Mouse (Mus musculus) embryonic facial prominence, embryonic 11.5 days (tissue): Measurements from ENCODE around the gene Gm20532. TPM values are rescaled to one million over a fixed set of nuclear protein-coding genes. Genes with fewer than 3 reads are reported as not detected.
A peak's percentile ranks its signal among the peaks of the same experiment; 100 is the strongest.

Experiments used
- ATAC-seq: fragments of 200-750 bp; cut with Nextera tagmentation; replicated peaks from 2 replicates; pipeline ENCODE4 v1.8.0; 2017; ENCODE audit warnings: low read depth; ENCODE audit not compliant: insufficient number of reproducible peaks, low FRiP score, low TSS enrichment
- DNase-seq: peaks from one replicate; pipeline ENCODE4 v3.0.0-alpha.2; 2015; ENCODE audit warnings: low spot score
- H3K27ac ChIP-seq: fragments of 300-500 bp; sonication (generic); replicated peaks from 2 replicates; pipeline ENCODE4 v1.5.1; 2014; ENCODE audit warnings: mild to moderate bottlenecking, low read depth, low read length, control low read depth
- H3K27me3 ChIP-seq: fragments of 300-500 bp; sonication (generic); 2 replicates; pipeline ENCODE4 v1.6.1; 2014; ENCODE audit warnings: mild to moderate bottlenecking, low read length, moderate library complexity, mixed read lengths; ENCODE audit not compliant: control insufficient read depth, insufficient read depth
- H3K36me3 ChIP-seq: fragments of 300-500 bp; sonication (generic); replicated peaks from 2 replicates; pipeline ENCODE4 v1.6.1; 2014; ENCODE audit warnings: low read depth, mild to moderate bottlenecking, low read length, moderate library complexity, mixed read lengths; ENCODE audit not compliant: control insufficient read depth, insufficient read depth
- H3K4me1 ChIP-seq: fragments of 300-500 bp; sonication (generic); 2 replicates; pipeline ENCODE4 v1.6.1; 2014; ENCODE audit warnings: low read length, mixed read lengths; ENCODE audit not compliant: control insufficient read depth, insufficient read depth
- H3K4me2 ChIP-seq: fragments of 300-500 bp; sonication (generic); 2 replicates; pipeline ENCODE4 v1.6.1; 2014; ENCODE audit warnings: low read depth, mild to moderate bottlenecking, control low read depth, low read length, moderate library complexity
- H3K4me3 ChIP-seq: fragments of 300-500 bp; sonication (generic); 2 replicates; pipeline ENCODE4 v1.5.1; 2014; ENCODE audit warnings: low read depth, low read length, control low read depth
- H3K9ac ChIP-seq: fragments of 300-500 bp; sonication (generic); replicated peaks from 2 replicates; pipeline ENCODE4 v1.6.1; 2014; ENCODE audit warnings: mild to moderate bottlenecking, control low read depth, low read length
- H3K9me3 ChIP-seq: fragments of 300-500 bp; sonication (generic); replicated peaks from 2 replicates; pipeline ENCODE4 v1.6.1; 2016; ENCODE audit warnings: mild to moderate bottlenecking, low read length, inconsistent platforms, mixed read lengths; ENCODE audit not compliant: control insufficient read depth
- WGBS: fragments of 180-500 bp; shearing (Covaris S2); extraction: QIAGEN DNeasy Blood & Tissue Kit; methylation state at CpG from one replicate; pipeline ENCODE4 v1.1.7; 2014; 5-methylcytosine and 5-hydroxymethylcytosine counted together
- polyA plus RNA-seq: library from polyadenylated mRNA; unstranded; fragments of >200 nt; fragmentation: Nextera tagmentation; extraction: Ambion mirVana; gene quantifications from 2 replicates; pipeline ENCODE4 v1.2.1, GENCODE M21; 2014

Gene Gm20532
- polyA plus RNA-seq, 1 experiment from 2014 or later = not detected

DNA sequence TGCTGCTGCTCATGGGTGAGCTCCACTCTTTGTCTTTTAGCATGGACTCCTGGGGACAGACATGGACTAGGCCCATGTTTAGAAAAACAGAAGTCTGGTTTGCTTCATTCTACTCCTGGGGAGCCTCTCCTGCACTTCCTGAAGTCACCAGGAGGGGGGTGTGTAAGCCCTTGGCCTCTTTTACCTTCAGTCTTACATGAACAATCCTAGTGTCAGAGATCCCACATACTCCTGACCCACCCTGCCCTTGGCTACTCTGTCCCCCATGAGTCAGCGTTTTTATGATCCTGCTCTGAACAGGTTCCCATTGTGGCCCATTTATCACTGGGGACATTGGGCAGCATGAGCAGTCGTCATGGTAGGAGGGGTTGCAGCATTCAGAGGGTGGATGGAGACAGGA lies 57.5 kb downstream of the Gm20532 start:
- no peak for ATAC-seq
- Histone ChIP-seq H3K9me3 (no peaks in the 10 kb centered on the region), H3K36me3 (no peaks in the 10 kb centered on the region), H3K4me1 (no peaks in the 10 kb centered on the region), H3K27me3 (no peaks in the 10 kb centered on the region), H3K9ac (no peak overlapping the region), H3K4me2 (no peak overlapping the region), H3K27ac (no peak overlapping the region), H3K4me3 (no peak overlapping the region)
- WGBS = 63% methylated on average over 2 of the region's 2 CpGs
- peak; percentile 67 for DNase-seq

DNA sequence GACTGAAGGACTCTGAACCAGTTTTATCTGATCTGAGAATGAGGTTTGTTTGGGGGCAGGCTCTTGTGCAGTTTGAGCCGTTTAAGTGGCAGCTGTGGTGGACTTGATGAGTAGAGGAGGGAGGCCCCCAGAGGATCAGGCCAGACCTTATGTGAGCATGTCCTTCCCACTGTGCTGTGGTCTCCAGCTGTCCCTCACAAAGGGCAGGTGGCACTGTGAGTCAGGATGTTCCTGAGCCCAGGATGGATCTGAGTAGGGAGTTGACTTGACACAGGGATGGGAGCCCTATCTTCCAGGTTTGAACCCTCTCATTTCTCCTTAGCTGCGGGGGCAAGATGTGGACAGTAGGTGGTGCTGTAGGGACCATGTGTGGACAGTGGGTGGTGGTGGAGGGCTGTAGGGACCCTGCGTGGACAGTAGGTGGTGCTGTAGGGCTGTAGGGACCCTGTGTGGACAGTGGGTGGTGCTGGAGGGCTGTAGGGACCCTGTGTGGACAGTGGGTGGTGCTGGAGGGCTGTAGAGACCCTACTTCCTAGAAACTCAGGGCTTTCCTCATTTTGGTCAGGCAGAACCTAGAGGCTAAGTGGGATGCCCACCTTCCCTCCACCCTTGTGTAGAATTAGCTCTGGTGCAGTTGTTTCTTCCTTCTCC lies 60.3 kb downstream of the Gm20532 start:
- no peaks in the 10 kb centered on the region for H3K27me3 ChIP-seq
- H3K9ac ChIP-seq = no peak overlapping the region
- no peak overlapping the region for H3K27ac ChIP-seq
- H3K36me3 ChIP-seq = no peaks in the 10 kb centered on the region
- H3K4me2 ChIP-seq = no peak overlapping the region
- ATAC-seq = peak; percentile 91
- WGBS = 25% methylated on average over 3 of the region's 3 CpGs
- no peaks in the 10 kb centered on the region for H3K4me1 ChIP-seq
- no peaks in the 10 kb centered on the region for H3K9me3 ChIP-seq
- no peak overlapping the region for H3K4me3 ChIP-seq
- peak; percentile 92 for DNase-seq

DNA sequence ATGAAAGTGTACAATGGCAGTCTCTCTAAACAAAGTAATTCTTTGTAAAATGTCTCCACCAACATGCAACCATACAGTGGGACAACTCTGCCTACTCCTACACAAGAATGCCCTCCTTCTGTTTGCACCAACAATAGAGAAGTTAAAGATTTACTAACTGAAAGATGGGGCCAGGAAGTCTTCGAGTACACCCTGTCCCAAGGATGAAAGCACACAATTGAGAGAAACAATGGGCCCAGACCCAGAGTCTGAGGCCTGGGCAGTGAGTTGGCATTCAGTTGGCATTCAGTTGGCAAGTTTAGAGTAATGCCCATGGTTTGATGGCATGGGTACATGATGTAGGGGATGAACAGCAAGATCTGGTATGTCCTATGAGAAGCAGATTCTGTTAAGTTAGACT lies 68.2 kb downstream of the Gm20532 start:
- WGBS = 85% methylated on average over 1 of the region's 1 CpGs
- no peak overlapping the region for H3K9ac ChIP-seq

DNA sequence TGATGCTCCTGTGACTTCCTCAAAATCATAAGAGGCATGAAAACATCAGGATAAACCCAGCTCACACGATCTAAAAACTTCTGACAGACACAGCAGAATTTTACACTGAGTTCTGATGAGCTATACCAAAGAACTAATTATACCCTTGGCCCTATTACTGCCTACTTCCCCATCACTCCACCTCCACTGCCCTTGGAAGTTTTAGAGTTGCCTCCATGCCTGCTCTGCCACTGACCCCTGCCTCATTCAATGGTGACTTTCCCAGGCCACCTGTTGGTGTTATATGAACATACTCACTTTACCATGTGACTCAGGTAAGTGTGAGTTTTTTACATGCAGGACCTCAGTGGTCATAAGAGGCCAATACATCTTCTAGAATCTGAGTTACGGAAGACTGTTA lies 71.0 kb downstream of the Gm20532 start:
- WGBS = 85% methylated on average over 2 of the region's 2 CpGs
- Histone ChIP-seq H3K9me3 (no peaks in the 10 kb centered on the region), H3K4me1 (no peaks in the 10 kb centered on the region; the same call in 1 of the 2 replicates), H3K27me3 (no peaks in the 10 kb centered on the region), H3K9ac (no peak overlapping the region), H3K36me3 (no peaks in the 10 kb centered on the region), H3K4me2 (no peak overlapping the region), H3K4me3 (no peak overlapping the region), H3K27ac (no peak overlapping the region)
- no peak for ATAC-seq
- DNase-seq = no peak

More for the DNA sequence above, 68.2 kb downstream of the Gm20532 start:
- H3K36me3 ChIP-seq = no peaks in the 10 kb centered on the region
- no peaks in the 10 kb centered on the region for H3K4me1 ChIP-seq
- no peak overlapping the region for H3K4me3 ChIP-seq
- no peaks in the 10 kb centered on the region for H3K9me3 ChIP-seq
- H3K27me3 ChIP-seq = no peaks in the 10 kb centered on the region
- DNase-seq (no peak), ATAC-seq (no peak)
- no peak overlapping the region for H3K27ac ChIP-seq
- no peak overlapping the region for H3K4me2 ChIP-seq

DNA sequence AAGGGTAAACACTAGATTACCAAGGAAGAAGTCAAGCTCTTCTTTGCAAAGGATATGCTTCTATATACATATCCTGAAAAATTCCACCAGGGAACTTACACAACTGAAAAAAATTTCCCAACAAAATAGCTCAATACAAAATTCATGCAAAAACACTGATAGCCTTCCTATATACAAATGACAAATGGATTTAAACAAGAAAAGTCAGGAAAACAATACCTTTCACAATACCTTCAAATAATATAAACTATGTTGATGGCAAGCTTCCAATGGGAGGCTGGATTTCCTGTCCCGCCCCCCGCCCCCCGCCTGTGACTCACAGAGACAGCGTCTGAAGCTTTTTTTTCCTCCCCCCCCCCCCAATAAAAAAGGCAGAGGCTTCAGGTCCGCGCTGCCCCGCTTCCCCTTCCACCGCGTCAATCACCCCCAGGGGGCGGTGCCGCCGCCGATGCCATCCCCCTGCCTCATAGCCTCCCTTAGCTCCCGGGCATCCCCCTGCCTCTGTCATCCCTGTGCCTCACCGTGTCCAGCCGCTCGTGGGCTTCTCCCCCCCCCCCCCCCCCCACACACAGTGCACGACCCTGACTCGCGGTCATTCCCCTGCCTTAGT lies 74.8 kb downstream of the Gm20532 start:
- no peak for ATAC-seq
- no peaks in the 10 kb centered on the region; the same call in 1 of the 2 replicates for H3K4me1 ChIP-seq
- no peak overlapping the region; the same call in 1 of the 2 replicates for H3K9ac ChIP-seq
- H3K4me2 ChIP-seq = peak overlapping the region; percentile 55
- no peaks in the 10 kb centered on the region for H3K9me3 ChIP-seq
- no peaks in the 10 kb centered on the region for H3K36me3 ChIP-seq
- H3K27ac ChIP-seq = no peak overlapping the region
- 2% methylated on average over 18 of the region's 20 CpGs for WGBS
- DNase-seq = peak; percentile 52
- no peaks in the 10 kb centered on the region for H3K27me3 ChIP-seq
- 0 out of 2 replicates have a peak overlapping the region, but pooled peaks have one; percentile 14 for H3K4me3 ChIP-seq

DNA sequence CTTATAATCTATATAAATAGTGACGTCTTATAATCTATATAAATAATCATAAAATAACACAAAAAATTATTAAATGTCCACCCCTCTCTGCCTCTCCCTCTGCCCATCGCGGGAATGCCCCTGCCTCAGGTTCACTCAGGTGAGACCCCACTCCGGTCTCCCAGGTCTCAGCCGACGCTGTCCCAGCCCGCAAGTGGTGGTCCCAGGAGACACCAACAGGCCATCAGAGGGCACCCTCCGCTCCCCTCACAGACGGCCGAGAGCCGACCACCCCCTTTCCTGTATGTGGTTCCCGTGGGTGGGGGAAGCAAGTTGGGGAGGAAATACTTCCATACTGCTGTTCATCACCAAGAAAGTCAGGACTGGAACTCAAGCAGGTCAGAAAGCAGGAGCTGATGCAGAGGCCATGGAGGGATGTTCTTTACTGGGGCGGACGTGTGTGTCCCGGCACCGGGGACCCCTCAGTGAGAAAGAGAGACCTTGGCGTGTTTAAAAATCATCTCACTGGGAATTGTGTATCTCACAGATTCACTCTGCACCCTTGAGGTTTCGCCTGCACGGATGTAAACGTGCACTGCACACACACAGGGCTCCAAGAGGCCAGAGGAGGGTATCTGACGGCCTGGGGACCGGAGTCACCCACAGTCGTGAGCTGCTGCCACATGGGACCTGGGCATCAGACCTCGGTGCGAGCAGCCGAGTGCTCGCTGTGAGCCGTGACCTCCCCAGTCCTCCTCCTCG lies 75.5 kb downstream of the Gm20532 start:
- ATAC-seq (0 out of 2 replicates have a peak, but pooled peaks have one; percentile 23), DNase-seq (no peak)
- H3K27me3 ChIP-seq = no peaks in the 10 kb centered on the region
- 0 out of 2 replicates have a peak overlapping the region, but pooled peaks have one; percentile 14 for H3K4me3 ChIP-seq
- H3K4me1 ChIP-seq = no peaks in the 10 kb centered on the region; the same call in 1 of the 2 replicates
- 47% methylated on average over 29 of the region's 29 CpGs for WGBS
- H3K27ac ChIP-seq = no peak overlapping the region
- no peak overlapping the region; the same call in 1 of the 2 replicates for H3K9ac ChIP-seq
- H3K9me3 ChIP-seq = no peaks in the 10 kb centered on the region
- H3K36me3 ChIP-seq = no peaks in the 10 kb centered on the region
- peak overlapping the region; percentile 55 for H3K4me2 ChIP-seq

DNA sequence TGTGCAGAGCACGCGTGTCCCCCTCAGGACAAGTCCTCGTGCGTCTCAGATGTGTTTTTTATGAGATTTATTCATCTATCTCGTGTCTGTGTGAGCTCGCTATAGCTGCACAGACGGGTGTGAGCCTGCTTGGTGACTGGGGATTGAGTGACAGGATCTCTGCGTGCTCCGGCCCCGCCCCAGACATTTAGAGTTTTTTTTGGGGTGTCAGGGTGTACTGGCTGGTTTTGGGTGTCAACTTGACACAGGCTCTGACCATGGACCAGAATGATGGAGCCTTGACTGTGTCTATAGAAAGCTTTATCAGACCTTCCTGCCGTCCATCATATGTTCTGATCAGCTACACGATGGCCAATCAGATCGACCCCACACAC lies 76.1 kb downstream of the Gm20532 start:
- Histone ChIP-seq H3K27me3 (no peaks in the 10 kb centered on the region), H3K9me3 (no peaks in the 10 kb centered on the region), H3K27ac (no peak overlapping the region), H3K4me3 (no peak overlapping the region), H3K36me3 (no peaks in the 10 kb centered on the region), H3K9ac (no peak overlapping the region), H3K4me2 (no peak overlapping the region), H3K4me1 (no peaks in the 10 kb centered on the region; the same call in 1 of the 2 replicates)
- DNase-seq = no peak
- ATAC-seq = no peak
- 81% methylated on average over 13 of the region's 13 CpGs for WGBS

DNA sequence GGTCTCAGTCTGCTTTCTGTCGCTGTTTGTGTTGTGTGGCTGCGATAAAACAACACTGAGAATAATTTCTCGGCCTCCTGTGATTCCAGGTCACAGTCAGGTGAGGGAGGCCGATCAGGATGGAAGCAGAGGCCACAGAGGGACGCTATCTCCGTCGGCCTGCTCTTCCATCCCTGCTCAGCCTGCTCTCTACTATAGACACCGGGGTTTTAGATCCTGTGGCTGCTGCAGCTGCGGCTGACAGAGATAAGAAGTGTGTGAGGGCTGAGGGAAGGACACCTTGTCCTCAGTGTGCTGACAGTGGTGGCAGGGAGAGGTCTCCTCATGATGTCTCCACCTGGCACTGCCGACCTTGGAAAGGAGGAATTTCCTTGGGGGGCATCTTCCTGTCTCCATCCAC lies 76.7 kb downstream of the Gm20532 start:
- H3K9me3 ChIP-seq = no peaks in the 10 kb centered on the region
- no peak overlapping the region for H3K4me2 ChIP-seq
- no peaks in the 10 kb centered on the region for H3K36me3 ChIP-seq
- H3K27ac ChIP-seq = no peak overlapping the region
- no peak for DNase-seq
- H3K4me3 ChIP-seq = no peak overlapping the region
- H3K27me3 ChIP-seq = no peaks in the 10 kb centered on the region
- WGBS = 77% methylated on average over 10 of the region's 10 CpGs
- no peaks in the 10 kb centered on the region; the same call in 1 of the 2 replicates for H3K4me1 ChIP-seq
- H3K9ac ChIP-seq = no peak overlapping the region
- ATAC-seq = no peak
